Mouse (Mus musculus): ENCODE measurements around the gene Slc35a5.

Slc35a5 gene

DNA sequence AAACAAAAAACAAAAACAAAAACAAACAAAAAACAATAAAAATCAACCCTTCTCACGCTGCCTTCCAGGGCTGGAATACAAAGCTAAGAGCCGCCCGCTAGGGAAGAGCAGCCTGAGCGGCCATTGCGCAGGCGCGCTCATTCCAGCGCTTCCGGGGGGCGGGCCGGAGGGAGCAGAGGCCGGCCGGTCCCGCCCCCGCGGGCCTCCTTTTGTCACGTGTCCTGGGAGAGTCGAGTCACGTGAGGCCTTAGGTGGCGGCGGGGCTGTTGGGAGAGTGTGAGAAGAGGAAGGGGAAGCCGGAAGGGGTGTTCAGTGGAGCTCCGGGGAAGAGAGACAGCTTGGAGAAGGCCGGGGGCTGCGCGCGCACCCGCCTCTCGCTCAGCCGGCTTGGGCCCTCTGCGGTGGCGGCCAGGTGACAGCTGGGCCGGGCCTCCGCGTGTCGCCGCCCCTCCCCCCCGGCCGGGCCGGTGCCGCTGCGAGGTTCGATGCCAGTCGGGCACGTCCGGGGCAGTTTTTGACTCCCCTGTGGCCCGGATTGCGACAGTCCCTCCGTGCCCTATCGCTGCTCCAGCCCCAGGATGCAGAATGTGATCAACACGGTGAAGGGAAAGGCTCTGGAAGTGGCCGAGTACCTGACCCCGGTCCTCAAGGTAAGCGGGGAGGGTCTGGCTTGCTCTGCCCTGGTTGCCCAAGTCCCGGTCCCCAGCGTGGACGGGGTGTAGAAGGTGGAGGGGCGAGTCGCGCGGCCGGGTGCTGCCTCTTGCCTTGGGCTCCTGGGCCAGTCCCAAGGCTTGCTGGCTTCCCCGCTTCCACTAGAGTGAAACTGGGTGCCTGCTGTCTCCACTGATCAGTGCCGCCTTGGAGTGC is at the start of gene Slc35a5, which contains the start of gene Atg3:
Gene Slc35a5, minus strand, starts transcription at position 185 of the 867 bp plus-strand sequence.
Gene Atg3, plus strand, starts transcription at position 264 of the 867 bp plus-strand sequence.
- peak; percentile 97 to 98 for DNase-seq (ENCODE audit: low spot score in 2 of 2)

DNA sequence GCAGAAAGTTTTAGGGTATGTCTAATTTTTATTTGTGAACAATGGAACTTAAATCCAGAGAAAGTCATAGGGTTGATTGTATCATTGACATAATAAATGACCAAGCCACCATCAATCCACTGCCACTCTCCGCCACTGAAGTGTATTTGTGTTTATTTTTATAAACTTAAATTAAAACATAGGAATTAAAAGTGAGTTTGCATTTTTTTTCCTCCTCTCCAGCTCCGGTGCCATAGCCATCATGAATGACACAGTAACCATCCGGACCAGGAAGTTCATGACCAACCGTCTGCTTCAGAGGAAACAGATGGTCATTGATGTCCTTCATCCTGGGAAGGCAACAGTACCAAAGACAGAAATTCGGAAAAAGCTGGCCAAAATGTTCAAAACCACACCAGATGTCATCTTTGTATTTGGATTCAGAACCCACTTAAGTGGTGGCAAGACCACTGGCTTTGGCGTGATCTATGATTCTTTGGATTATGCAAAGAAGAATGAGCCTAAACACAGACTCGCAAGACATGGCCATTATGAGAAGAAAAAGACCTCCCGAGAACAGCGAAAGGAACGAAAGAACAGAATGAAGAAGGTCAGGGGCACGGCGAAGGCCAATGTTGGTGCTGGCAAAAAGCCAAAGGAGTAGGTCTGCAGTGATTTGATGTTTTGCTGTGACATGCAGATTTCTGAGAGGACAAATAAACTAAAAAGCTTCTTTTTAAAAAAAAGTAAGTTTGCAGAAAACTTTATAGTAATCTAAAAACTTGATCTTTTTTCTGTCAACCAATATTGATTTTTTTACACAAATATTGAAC is 46.6 kb upstream of the Slc35a5 start:
- DNase-seq (ENCODE audit: low spot score in 2 of 2) = no peak

DNA sequence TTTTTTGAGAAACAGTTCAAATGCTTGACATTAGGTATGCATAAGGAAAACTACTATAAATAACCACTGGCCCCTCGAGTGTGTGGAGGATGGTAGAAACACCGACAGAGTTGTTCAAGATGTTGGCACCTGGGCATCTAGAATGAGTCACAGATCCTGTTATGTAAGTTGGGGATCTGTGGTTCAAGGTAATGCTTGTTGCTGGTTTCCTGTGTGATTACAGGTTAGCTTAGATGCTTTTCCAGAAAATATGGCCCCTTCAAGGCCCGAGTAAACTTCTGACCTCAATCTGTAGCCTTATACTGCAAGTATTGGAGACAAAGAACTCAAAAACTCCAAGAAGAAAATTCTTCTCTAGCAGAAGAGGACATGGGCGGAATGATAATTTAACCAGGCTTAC is 45.9 kb upstream of the Slc35a5 start:
- no peak for DNase-seq (ENCODE audit: low spot score in 2 of 2)

DNA sequence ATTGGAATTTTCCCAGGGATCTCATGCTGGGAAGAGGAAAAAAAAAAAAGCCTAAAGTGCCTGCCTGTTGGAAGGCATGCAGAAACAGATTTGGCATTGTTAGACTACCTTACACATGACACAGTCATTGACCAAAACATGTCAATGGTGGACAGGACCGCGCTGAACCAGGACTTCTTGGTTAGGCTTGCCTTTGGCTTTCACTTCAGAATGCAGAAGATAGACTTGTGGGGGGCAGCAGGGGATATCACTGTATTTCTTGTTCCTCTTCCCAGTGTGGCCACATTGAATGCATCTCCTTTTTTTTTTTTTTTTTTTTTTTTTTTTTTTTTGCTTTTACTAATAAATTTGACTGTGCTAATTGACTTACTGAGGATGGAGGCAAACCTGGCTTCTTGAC is 42.9 kb upstream of the Slc35a5 start:
- DNase-seq (ENCODE audit: low spot score in 2 of 2) = no peak

DNA sequence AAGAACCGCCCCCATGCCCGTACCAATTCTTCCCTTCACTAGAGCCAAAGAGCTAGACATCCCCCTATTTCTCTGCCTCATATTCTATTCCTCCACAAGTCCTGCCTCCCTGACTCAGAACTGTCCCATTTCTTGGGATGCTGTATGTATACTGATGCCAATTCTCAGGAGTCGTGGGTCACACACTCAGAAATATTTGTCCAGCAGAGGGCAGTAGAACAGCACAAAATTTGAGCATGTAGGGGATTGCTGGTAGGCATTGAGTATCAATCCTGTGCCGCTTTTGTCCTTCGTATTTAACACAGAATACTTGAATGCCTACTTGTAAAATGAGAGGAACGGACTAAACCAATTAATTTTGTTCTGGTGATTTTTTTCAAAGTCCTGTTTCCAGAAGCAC is 38.3 kb upstream of the Slc35a5 start:
- DNase-seq (ENCODE audit: low spot score in 2 of 2) = peak; percentile 38 to 81

DNA sequence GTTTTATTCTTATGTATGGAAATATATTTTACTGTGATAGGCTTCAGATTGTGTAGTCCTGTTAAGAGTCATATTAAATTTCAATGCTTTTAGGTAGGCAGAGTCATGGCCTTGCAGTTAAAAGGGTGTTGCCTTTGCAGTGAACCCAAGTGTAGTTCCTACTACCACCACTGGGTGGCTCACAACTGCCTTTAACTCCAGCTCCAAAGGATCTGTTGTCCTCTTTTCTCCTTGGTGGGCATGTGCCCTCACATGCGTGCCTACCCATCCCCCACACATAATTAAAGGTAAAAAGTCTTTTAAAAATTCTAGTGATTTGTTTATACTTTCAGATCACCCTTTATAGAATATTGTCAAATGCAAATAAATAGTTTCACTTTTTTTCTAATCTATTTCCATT is 34.1 kb upstream of the Slc35a5 start:
- DNase-seq (ENCODE audit: low spot score in 2 of 2) = peak; percentile 57 to 76

DNA sequence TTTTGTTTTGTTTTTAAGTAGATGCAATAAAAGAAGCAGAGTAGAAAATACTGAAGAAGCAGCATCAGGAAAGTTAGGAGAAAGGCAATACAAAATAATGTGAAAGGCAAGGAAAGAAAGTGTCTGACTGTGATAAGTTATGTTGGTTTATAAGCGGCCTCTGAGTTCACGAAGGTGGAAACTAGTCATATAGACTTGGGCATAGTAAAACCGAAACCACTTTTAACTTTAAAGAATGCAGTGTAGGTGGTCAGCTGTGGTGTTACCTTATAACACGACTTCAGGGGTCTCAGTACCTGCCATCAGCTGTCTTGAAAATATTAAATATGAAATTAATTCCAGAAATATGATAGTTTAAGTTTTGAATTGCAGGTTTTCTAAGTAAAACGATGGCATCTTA is 23.3 kb upstream of the Slc35a5 start:
- DNase-seq (ENCODE audit: low spot score in 2 of 2) = no peak

DNA sequence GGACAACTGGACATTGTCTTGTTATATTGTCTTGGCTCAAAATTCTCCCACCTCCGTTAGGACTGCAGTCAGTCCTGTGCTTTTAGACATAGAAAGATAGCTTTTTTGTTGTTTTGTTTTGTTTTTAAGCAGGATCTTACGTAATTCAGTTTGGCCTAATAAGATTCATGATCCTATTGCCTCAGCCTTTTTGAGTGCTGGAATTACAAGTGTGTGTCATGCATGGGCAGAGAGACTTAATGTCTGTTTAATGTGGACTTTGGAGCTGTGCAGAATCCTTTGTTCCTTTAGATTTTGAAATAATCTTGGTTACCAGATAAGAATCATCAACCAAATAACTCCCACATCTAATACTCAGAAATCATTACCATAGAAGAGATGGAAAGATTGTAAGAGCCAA is 20.0 kb upstream of the Slc35a5 start:
- DNase-seq (ENCODE audit: low spot score in 2 of 2) = no peak

DNA sequence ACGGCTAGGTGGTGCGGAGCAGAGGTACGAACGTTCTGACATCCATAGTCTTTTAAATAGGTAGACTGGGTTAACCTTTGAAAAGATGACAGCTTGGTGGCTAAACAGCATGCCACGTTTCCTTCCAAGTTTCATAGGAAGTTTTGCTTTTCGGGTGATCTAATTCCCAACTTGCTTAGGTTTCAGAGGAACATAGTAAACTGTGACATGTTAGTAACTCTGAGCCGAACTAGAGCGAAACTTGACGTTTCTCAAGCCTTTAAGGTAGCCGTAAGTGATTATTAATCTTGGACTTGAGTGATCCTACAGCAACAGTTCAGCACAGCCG is 847 bp upstream of the Slc35a5 start:
- no peak for DNase-seq (ENCODE audit: low spot score in 2 of 2)

DNA sequence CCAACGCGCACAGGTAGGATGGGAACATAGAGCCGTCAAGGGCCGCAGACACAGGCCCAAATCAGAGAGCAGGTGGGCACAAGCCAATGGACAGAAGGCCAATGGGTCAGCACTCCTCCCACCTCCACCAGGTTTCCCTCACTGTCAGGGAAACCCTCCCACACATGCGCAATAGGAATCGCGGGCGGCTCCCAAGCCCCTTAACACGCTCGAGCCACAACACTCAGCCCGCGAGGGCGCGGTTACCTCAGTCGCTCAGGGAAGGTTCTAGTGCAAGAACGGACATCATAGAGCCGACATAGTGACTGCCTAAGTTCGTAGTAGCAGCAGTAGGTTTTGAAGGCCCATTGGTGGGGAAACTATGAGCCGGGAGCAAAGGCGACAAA is 377 bp downstream of the Slc35a5 start:
- peak; percentile 56 to 73 for DNase-seq (ENCODE audit: low spot score in 2 of 2)

DNA sequence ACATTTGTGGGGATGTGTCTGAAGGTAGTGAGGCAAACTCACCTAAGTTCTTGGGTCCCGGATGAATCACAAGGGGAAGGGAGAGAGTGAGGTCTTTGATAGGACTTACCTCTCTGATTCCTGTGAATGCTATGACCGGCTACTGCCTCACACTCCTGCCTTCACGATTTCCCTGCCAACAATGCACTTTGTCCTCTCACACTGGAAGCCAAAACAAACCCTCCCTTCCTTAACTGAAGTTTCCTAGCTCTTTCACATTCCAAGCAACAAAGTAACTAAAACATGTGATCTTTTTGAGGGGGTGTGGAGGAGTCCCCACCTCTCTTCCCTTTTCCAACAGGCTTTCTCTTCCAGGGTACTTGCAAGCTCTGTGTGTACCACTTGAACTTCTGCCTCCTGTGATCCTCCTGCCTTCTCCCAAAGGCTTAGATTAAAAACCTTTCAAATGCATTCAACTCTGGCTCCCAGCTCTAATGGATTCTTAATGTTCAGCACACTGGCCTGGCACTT is 3.7 kb downstream of the Slc35a5 start:
- no peak for DNase-seq (ENCODE audit: low spot score in 2 of 2)

DNA sequence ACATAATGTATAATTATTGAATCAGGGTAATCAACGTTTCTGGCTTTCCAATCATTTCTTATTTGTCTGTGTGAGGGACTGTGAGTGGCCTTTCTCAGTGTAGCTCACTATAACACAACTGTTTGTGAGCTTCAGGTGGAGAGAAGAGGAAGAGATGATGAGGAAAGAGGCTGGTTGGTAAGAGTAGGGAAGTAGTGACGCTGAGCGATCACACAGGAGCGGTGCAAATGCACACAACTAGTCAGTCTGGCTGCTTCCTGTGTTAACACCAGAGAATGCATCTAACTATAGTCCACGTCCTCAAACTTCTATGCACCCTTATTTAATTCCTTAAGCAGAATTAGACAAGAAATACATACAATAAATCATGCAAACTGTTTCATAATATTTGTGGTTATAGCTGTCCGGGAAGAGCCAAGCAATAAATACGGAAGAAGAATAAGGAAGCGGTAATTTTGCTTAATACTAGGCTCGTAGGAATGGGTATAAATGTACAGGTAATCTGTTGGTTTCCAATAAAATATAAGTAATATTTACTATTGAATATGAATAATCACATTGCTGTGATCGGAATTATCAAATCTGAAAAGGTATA is 9.9 kb downstream of the Slc35a5 start:
- DNase-seq (ENCODE audit: low spot score in 2 of 2) = no peak

DNA sequence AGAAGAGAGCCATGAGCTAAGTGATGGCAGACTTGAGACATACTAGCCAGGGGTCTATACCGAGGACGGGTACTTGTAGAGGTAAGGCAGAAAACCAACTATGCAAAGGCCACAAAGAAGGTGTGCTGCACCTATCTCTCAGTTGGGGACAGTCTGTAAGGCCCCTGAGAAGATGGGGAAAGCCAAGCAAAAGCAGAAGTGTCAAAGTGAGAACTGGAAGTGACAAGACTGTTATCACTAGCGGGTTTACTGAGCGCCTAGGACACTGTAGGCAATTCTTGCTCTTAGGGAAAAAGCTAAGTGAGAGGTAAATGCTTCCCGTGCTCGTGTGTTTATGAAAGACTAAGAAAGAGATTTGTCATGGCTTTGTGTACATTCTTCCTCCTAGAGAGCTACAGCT is 13.4 kb downstream of the Slc35a5 start:
- no peak for DNase-seq (ENCODE audit: low spot score in 2 of 2)

DNA sequence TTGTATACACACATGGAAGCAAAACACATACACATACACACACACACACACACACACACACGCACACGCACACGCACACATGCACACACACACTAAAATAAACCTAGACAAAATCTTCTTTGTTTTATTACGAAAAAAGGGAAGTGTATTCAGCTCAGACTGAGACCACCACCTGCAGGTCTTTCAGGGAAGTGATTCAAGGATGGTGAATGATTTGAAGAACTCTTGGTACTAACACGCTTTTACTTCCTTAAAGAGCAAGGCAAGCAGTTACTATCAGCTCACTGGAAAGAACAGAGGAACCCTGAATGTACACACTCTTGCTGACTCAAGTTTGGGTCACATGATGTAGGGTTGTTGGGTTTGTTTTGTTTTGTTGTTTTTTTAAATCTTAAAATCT is 15.9 kb downstream of the Slc35a5 start:
- DNase-seq (ENCODE audit: low spot score in 2 of 2) = no peak

DNA sequence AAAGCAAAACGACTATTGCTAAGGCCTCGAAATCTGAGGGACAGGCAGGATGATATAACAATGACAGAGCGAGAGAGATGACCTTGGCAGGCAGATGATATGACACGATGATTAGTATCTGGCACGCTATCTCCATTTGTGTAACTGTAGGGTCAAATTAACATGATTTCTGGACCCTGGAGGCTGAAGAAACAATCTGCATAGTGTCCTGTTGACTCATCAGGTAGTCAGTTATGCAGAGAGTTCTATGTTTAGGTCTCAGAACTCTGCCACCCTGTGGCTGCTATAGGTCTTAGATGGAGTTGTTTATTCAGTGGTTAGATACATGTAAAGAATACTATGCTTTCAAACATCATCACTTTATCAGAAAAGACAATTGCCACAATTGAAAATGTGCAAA is 16.8 kb downstream of the Slc35a5 start:
- DNase-seq (ENCODE audit: low spot score in 2 of 2) = no peak

DNA sequence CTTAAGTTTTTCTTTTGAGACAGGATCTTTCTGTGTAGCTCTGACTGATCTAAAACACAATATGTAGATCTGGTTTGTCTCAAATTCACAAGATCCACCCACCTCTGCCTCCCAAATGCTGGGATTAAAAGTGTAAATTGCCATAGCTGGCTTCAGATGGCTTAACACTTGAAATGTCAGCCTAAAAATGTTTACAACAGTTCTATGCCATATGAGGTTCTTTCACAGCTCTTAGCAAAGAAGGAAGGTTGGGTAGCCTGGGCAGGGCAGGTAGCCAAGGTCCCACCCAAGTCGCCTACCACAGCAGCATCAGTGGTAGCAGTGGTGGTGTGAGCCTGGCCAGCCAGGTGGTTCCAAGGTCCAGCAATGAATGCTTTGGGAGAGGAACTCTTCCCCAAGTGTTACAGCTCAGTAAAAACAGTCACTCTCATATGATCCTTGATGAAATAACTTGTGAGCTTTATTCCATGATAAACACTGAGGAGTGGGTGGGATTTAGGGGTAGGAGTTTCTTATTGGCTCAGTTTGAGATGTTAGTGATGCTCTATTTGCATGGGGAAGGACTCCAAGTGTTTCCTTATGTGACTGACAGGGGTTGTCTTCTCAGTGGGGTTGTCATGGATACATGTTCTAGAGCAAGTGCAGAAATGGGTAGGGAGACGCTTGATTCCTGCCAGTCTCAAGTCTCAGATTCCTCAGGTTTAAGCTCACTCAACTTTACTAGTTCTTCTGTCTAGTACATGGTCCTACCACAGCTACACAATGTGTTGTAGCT is 30.4 kb downstream of the Slc35a5 start:
- DNase-seq (ENCODE audit: low spot score in 2 of 2) = no peak

DNA sequence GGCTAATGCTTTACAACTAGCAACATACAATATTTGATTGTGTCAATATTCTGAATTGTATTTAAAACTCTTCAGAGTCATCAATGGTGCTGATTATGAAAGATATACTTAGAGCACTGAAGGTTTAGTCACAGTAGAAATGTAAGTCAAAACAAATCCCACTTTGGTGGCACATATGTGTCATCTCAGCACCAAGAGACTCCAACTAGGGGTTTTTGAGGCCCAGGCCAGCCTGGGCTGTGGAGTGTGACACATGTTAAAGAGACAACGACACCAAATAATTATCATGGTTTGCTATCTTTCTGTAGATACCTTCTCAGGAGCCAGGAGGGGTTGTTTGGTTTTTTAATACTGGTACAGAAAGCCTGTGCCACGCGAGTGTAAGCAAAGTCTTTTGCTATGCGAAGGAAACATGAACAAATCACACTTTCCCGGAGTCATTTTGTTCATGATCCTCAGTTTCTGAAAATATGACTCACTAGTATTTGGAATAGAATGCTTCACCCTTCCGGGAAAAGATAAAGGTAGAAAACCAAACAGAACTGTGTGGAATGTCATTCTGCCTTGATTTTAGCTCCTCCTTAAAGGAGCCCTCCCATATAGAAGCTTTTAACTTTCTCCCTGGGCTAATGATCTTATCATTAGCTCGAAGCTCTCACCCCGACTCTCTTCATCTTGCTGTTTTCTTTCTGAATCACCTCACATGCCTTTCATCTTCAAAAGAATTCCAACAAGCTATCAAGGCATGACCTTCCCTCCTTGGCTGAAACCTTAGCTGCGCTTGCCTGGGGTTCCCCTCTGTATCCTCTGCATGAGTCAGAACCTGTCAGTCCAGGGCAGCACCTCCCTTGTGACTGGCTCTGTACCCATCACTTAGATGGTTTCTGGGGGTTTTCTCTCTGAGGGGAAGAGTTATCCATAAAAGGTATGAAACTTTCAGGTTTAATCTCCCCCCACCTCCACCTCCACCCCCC is 34.0 kb downstream of the Slc35a5 start:
- no peak for DNase-seq (ENCODE audit: low spot score in 2 of 2)

DNA sequence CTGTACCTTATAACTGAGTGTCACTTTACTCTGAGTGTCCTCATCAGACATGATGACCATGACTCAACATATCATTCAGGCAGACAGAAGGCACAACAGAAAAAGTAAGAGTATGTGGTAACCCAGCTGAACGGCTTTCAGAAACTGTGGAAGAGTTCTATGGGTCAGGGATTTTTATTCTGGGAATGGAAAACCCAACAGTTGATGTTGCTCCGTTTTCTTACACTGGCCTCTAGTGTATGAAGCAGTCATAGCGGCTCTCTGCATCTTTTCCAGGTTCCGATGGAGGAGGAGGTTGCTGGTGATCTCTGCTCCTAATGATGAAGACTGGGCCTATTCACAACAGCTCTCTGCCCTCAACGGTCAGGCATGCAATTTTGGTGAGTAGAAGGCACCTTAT is 35.9 kb downstream of the Slc35a5 start:
- DNase-seq (ENCODE audit: low spot score in 2 of 2) = no peak

DNA sequence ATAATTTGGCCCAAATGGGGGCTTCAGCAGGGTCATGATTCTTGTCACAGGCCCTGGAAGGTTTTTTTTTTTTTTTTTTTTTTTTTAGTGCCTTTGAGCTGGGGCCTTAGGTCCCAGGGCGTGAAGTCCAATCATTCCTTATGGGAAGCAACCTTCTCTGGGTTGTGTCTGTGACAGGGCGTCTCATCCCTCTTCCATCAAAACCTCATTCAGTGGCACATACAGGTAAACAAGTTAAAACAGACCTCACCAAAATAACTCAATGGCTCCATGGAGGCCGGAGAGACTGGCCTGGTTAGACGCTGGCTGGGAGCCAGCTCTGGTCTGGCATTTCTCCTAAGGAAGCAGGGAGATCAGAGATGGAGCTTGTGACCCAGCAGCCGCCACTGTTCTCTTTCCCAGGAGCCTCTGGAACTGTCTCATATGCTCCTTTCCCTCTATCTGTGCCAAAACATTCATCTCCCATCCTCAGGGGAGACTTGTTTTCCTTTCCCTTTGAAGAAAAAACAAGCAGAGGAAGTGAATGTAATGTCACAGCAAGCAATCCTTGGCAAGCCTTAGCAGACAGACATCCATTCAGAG is 37.6 kb downstream of the Slc35a5 start:
- DNase-seq (ENCODE audit: low spot score in 2 of 2) = no peak

DNA sequence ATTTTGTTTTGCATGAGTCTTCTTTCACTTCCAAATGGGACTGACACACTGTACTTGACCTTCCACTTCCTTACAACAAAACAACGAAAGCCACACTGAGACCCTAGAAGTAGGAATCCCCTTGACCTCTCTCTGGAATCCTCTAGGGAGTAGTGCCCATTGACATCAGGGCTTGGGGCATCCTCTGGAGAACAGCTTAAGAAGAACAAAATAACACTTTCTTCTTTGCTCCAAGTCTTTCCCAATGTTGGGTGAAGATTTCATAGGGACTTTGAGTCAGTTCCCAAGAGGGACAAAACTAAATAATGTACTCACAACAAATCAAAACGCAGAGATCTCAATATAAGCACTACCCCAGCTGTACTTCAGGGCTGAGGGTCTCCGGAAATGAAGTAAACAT is 39.7 kb downstream of the Slc35a5 start:
- no peak for DNase-seq (ENCODE audit: low spot score in 2 of 2)

All from thymus, postnatal 10 days (tissue).